Mouse (Mus musculus): Measurements from ENCODE around the gene Serpinb1c. TPM values are rescaled to one million over a fixed set of nuclear protein-coding genes. Genes with fewer than 3 reads are reported as not detected.
"Not testable (repeated sequence)": the region's sequence is repeated elsewhere in the genome, so short reads cannot be mapped to it uniquely, and the experiment has no call there.

The Serpinb1c gene
- polyA plus RNA-seq, 1 experiment from 2014 or later, result not detected

DNA sequence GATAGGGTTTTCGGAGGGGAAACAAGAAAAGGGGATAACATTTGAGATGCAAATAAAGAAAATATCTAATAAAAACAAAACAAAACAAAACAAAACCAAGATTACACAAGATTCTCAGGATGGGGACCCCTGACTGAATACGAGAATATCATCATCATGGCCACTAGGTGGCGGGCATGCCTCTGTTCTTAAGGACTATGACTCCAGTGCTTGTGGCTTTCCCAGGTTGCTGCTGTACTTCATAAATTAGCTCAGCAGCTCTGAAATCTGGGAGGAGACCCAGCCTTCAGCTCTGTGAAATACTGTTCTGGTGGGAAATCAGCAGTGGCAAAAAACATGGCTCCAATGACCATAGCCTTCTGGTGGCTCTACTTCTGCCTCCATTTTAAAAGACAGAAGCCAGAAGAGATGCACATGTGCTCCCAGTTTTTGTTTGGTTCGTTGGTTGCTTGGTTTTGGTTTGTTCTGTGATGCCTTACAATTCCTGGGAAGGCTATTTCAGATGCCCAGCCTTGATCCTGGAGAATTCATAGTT is 4.5 kb upstream of the Serpinb1c start:
- peak; percentile 76 for ATAC-seq
- Histone ChIP-seq H3K4me1 (replicated peaks) (no peaks in the 10 kb centered on the region), H3K9me3 (no peaks in the 10 kb centered on the region), H3K4me2 (replicated peaks) (no peak overlapping the region), H3K9ac (replicated peaks) (no peak overlapping the region), H3K27ac (no peak overlapping the region), H3K4me3 (replicated peaks) (no peak overlapping the region), H3K27me3 (no peaks in the 10 kb centered on the region), H3K36me3 (no peaks in the 10 kb centered on the region)
- 18% methylated on average over 4 of the region's 4 CpGs for WGBS

- H3K4me3 ChIP-seq (replicated peaks), result no peak overlapping the region
- no peaks in the 10 kb centered on the region for H3K36me3 ChIP-seq
These were observed 2.6 kb upstream of the Serpinb1c start for GRCm38 (mm10) chr13:32900639-32901038.

GRCm38 (mm10) chr13:32899114-32899513 is 1.1 kb upstream of the Serpinb1c start:
- H3K4me1 ChIP-seq (replicated peaks); H3K27me3 ChIP-seq; H3K9ac ChIP-seq (replicated peaks); H3K36me3 ChIP-seq; H3K9me3 ChIP-seq; H3K4me2 ChIP-seq (replicated peaks); H3K27ac ChIP-seq; H3K4me3 ChIP-seq (replicated peaks); ATAC-seq: not testable (repeated sequence)
- WGBS, result 100% methylated on average over 2 of the region's 2 CpGs

More at GRCm38 (mm10) chr13:32900639-32901038, 2.6 kb upstream of the Serpinb1c start:
- H3K27me3 ChIP-seq, result no peaks in the 10 kb centered on the region
- no peaks in the 10 kb centered on the region for H3K9me3 ChIP-seq
- no peak overlapping the region for H3K4me2 ChIP-seq (replicated peaks)
- H3K9ac ChIP-seq (replicated peaks), result no peak overlapping the region
- no peaks in the 10 kb centered on the region for H3K4me1 ChIP-seq (replicated peaks)
- 18% methylated on average over 2 of the region's 2 CpGs for WGBS
- H3K27ac ChIP-seq, result no peak overlapping the region
- ATAC-seq, result no peak

DNA sequence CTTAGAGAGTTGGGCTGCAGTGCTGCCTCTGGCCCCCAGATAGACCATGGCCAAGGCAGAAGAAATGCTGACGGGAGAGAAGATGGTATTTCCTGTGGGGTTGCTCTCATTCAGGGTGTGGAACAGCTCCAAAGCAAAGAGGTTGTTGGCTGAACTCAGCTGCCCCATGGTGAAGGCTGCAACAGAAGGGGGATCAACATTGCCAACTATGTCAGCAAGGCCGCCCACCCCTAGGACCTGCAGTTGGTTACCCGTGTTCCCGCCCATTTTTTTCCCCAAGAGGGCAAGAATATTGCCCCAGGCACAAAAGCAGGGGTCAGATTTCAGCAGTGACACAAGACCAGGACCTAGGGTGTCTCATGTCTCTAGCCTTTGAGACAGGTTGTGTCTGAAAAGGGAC is 1.1 kb downstream of the Serpinb1c start:
- Histone ChIP-seq H3K4me2 (replicated peaks) (no peak overlapping the region), H3K9ac (replicated peaks) (no peak overlapping the region), H3K9me3 (no peaks in the 10 kb centered on the region), H3K27me3 (no peaks in the 10 kb centered on the region), H3K36me3 (no peaks in the 10 kb centered on the region), H3K4me3 (replicated peaks) (no peak overlapping the region), H3K27ac (no peak overlapping the region), H3K4me1 (replicated peaks) (no peaks in the 10 kb centered on the region)
- 70% methylated on average over 4 of the region's 4 CpGs for WGBS
- ATAC-seq, result no peak

- Histone ChIP-seq H3K4me3 (replicated peaks) (no peak overlapping the region), H3K27ac (no peak overlapping the region), H3K27me3 (no peaks in the 10 kb centered on the region), H3K9ac (replicated peaks) (no peak overlapping the region), H3K4me1 (replicated peaks) (no peaks in the 10 kb centered on the region), H3K9me3 (no peaks in the 10 kb centered on the region), H3K36me3 (no peaks in the 10 kb centered on the region), H3K4me2 (replicated peaks) (no peak overlapping the region)
- no peak for ATAC-seq
These were observed 13.3 kb downstream of the Serpinb1c start for GRCm38 (mm10) chr13:32884755-32885154.

GRCm38 (mm10) chr13:32873862-32874261 is 24.1 kb downstream of the Serpinb1c start:
- Histone ChIP-seq H3K4me3 (replicated peaks) (no peak overlapping the region), H3K9me3 (no peaks in the 10 kb centered on the region), H3K4me2 (replicated peaks) (no peak overlapping the region), H3K27me3 (peaks cover 17% of the 10 kb centered on the region; the same call in 1 of the 2 replicates), H3K36me3 (no peaks in the 10 kb centered on the region), H3K27ac (no peak overlapping the region), H3K9ac (replicated peaks) (no peak overlapping the region), H3K4me1 (replicated peaks) (no peaks in the 10 kb centered on the region)
- WGBS, result 51% methylated on average over 1 of the region's 1 CpGs
- ATAC-seq, result no peak

GRCm38 (mm10) chr13:32868843-32869242 is 29.2 kb downstream of the Serpinb1c start:
- Histone ChIP-seq H3K4me2 (replicated peaks) (no peak overlapping the region), H3K4me1 (replicated peaks) (0 out of 2 replicates have a peak, but pooled peaks cover 5% of the 10 kb centered on the region), H3K9me3 (no peaks in the 10 kb centered on the region), H3K36me3 (no peaks in the 10 kb centered on the region), H3K9ac (replicated peaks) (no peak overlapping the region), H3K27me3 (peaks cover 34% of the 10 kb centered on the region), H3K4me3 (replicated peaks) (no peak overlapping the region), H3K27ac (no peak overlapping the region)
- WGBS, result 65% methylated on average over 5 of the region's 5 CpGs
- ATAC-seq, result no peak

DNA sequence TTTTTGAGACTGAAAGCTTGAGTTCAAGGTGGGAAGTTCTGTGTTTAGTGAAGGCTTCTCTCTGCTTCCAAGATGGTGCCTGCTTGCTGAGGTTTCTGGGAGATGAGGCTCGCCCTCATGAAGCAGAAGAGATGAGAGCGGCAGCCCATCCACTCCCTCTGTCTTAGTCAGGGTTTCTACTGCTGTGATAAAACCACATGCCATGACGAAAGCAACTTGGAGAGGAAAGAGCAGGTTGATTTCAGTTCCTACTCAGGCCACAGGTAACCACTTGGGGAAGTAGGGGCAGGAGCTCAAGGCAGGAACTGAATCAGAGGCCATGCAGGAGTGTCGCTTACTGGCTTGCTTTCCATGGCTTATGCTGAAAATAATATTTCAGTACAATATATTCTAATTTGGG is 29.8 kb downstream of the Serpinb1c start:
- H3K4me1 ChIP-seq (replicated peaks); H3K9ac ChIP-seq (replicated peaks); H3K36me3 ChIP-seq; H3K9me3 ChIP-seq; ATAC-seq; H3K4me3 ChIP-seq (replicated peaks); H3K27ac ChIP-seq; H3K4me2 ChIP-seq (replicated peaks): not testable (repeated sequence)
- peaks cover 39% of the 10 kb centered on the region for H3K27me3 ChIP-seq
- 88% methylated on average over 4 of the region's 4 CpGs for WGBS

DNA sequence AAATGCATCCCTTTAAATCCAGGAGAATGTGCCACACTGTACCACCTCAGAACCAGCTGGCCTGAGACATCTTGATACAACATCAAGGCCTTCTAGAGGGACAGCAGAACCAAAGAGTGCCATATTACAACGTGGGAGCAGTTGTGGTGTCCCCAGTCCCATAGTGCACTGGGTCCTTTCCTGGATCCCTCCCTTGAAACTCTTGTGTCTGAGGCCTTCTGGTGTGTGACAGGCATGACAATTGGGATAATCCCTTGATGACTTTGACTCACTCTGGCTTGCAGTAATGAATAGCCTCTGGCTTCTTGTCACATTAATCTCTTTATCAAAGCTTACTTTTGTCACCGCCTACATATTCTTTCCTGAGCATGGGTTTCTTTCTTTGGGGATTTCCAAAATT is 31.0 kb downstream of the Serpinb1c start:
- ATAC-seq, result peak; percentile 82

DNA sequence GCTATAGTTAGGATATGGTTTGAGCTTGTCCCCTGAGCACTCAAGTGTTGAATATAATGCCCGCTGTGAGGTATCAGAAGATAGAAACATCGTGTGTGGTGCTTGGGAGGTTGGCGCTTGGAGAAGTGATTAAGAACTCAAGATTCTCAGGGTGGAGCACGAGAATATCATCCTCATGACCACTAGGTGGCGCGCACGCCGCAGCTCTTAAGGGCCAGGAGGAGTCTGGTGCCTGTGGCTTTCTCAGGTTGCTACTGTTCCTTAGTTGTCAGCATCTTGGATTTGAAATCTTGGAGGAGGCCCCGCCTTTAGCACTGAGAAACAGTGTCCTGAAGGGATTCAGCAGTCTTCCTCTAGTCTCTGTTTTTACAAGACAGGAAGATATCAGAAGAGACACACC is 31.5 kb downstream of the Serpinb1c start:
- H3K9me3 ChIP-seq, result no peaks in the 10 kb centered on the region
- WGBS, result 4% methylated on average over 9 of the region's 9 CpGs
- ATAC-seq, result peak; percentile 85

More for the DNA sequence above, 31.0 kb downstream of the Serpinb1c start:
- Histone ChIP-seq H3K4me3 (replicated peaks) (no peak overlapping the region), H3K27ac (no peak overlapping the region), H3K9me3 (no peaks in the 10 kb centered on the region), H3K4me2 (replicated peaks) (no peak overlapping the region), H3K27me3 (peaks cover 50% of the 10 kb centered on the region), H3K4me1 (replicated peaks) (0 out of 2 replicates have a peak, but pooled peaks cover 5% of the 10 kb centered on the region), H3K36me3 (no peaks in the 10 kb centered on the region), H3K9ac (replicated peaks) (no peak overlapping the region)
- 21% methylated on average over 2 of the region's 2 CpGs for WGBS

DNA sequence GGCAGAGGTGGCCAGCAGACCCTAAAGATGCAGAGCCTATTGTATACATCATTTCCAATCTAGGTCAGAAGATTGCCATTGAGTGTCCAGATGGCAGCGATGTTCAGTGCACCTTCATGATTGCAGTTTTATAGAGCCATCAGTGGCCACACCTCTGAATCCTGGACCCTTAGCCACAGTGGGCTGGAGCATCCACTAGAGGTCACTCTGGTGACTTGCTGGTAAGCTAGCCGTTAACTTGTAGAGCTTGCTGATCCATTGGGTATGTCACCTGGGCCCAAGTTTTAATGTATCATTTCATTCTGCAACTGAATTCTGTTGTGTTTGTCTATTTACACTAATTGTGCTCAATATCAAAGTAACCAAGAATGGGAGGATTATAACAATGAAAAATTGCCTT is 32.4 kb downstream of the Serpinb1c start:
- 65% methylated on average over 2 of the region's 2 CpGs for WGBS
- H3K9me3 ChIP-seq, result no peaks in the 10 kb centered on the region
- H3K4me1 ChIP-seq (replicated peaks), result 0 out of 2 replicates have a peak, but pooled peaks cover 5% of the 10 kb centered on the region
- ATAC-seq, result no peak
- no peak overlapping the region for H3K4me2 ChIP-seq (replicated peaks)
- peaks cover 50% of the 10 kb centered on the region for H3K27me3 ChIP-seq
- no peak overlapping the region for H3K27ac ChIP-seq
- H3K9ac ChIP-seq (replicated peaks), result no peak overlapping the region
- H3K4me3 ChIP-seq (replicated peaks), result no peak overlapping the region
- H3K36me3 ChIP-seq, result no peaks in the 10 kb centered on the region

More for the DNA sequence above, 31.5 kb downstream of the Serpinb1c start:
- no peak overlapping the region for H3K27ac ChIP-seq
- H3K36me3 ChIP-seq, result no peaks in the 10 kb centered on the region
- no peak overlapping the region for H3K4me2 ChIP-seq (replicated peaks)
- H3K4me3 ChIP-seq (replicated peaks), result no peak overlapping the region
- no peak overlapping the region for H3K9ac ChIP-seq (replicated peaks)
- peaks cover 52% of the 10 kb centered on the region for H3K27me3 ChIP-seq
- H3K4me1 ChIP-seq (replicated peaks), result 0 out of 2 replicates have a peak, but pooled peaks cover 5% of the 10 kb centered on the region

GRCm38 (mm10) chr13:32864529-32864928 is 33.5 kb downstream of the Serpinb1c start:
- not testable (repeated sequence) for ATAC-seq
- 90% methylated on average over 3 of the region's 3 CpGs for WGBS

DNA sequence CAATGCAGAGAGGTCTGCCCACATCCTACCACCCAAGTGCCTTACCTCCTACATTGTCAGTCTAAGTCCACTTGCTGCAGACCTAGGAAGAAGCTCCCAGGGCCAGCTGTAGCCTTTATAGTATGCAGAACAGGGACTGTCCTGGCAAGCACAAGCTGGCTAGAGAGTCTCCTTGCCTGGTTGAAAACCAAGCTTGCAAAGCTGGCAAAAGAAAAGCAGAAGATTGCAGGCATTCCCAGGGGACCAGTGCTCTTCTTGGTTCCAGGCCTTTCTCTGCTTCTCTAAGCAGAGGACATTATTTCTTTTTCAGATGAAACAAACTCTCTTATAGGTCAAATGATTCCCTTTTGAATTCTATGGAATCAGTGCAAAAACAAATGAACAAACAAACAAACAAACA is 34.6 kb downstream of the Serpinb1c start:
- 0 out of 2 replicates have a peak, but pooled peaks cover 5% of the 10 kb centered on the region for H3K4me1 ChIP-seq (replicated peaks)
- no peak for ATAC-seq
- H3K4me3 ChIP-seq (replicated peaks), result no peak overlapping the region
- no peaks in the 10 kb centered on the region for H3K36me3 ChIP-seq
- H3K9ac ChIP-seq (replicated peaks), result no peak overlapping the region
- H3K27me3 ChIP-seq, result peaks cover 33% of the 10 kb centered on the region
- H3K4me2 ChIP-seq (replicated peaks), result no peak overlapping the region
- H3K9me3 ChIP-seq, result no peaks in the 10 kb centered on the region
- no peak overlapping the region for H3K27ac ChIP-seq

More at GRCm38 (mm10) chr13:32864529-32864928, 33.5 kb downstream of the Serpinb1c start:
- H3K27ac ChIP-seq; H3K4me2 ChIP-seq (replicated peaks); H3K4me3 ChIP-seq (replicated peaks); H3K4me1 ChIP-seq (replicated peaks); H3K9ac ChIP-seq (replicated peaks); H3K9me3 ChIP-seq; H3K36me3 ChIP-seq: not testable (repeated sequence)
- H3K27me3 ChIP-seq, result peaks cover 40% of the 10 kb centered on the region
